Mouse (Mus musculus) adipose tissue, adult 10 weeks (tissue): ENCODE data around the gene Oog2. TPM values are rescaled to one million over a fixed set of nuclear protein-coding genes. Genes with fewer than 3 reads are reported as not detected.

Source experiments
- polyA plus RNA-seq: library from polyadenylated mRNA; stranded (reverse); fragments of 350-450 nt; fragmentation: Illumina TruSeq; extraction: RNeasy Lipid Tissue Mini Kit (QIAGEN cat#74804); gene quantifications from one replicate; pipeline ENCODE4 v1.2.3, GENCODE M21; 2014; ENCODE audit warnings: low read depth, low replicate concordance

The Oog2 gene
- polyA plus RNA-seq, result not detected

DNA sequence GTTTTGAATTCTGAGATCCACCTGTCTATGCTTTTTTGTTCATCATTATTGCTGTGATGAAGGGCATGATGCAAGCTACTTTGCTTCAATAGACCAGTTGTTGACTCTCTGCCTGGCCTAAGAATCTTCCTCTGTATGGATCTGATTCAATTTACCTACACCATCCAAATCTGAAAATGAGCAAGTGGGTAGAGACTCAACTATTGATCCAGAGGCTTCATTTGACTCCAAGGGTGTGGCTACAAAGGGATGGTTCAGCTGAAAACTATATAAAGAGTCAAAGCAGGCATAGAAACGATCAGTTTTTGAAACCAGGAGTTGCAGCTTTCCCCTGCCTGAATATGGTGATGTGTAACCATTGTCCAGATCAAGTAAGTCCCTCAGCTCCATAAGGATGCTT is at the start of gene Oog2:
Oog2 (plus strand) TSS at position 301 of the 400 bp plus-strand sequence.

DNA sequence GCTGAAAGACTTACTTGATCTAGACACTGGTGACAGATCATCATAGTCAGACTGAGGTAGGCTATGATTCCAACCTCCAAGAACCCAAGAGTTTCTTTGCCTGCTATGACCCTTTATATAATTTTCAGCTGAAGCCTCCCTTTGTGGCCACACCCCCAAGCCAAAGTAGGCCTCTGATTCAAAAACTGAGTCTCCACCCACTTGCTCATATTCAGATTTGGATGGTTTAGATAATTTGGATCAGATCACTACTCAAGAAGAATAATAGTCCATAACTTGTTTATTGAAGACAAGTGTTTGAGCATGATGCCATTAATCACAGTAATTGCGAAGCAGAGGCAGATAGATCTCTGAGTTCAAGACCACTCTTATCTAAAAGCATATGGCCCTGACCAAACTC is 28.0 kb upstream of the Oog2 start, which contains the start of gene Oog3:
Oog3 (minus strand) TSS at position 101 of the 400 bp plus-strand sequence.

DNA sequence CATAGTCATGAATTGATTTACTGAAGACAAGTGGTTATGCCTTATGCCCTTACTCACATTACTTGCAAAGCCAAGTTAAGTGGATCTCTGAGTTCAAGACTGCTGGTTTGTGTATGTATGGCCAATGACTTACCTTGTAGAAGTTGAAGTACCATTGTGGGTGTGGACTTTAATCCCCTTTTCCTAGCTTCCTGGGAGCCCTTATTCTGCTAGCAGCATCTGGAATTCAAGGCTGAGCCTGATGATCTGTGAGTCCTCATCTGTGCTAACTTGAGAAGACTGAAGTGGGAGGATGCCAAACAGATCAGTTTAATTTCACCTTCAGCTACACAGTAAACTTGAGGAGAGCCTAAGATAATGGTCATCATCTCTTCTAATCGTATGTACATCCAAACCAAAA is 22.7 kb downstream of the Oog2 start, which contains the start of gene C87977:
C87977 (minus strand) TSS at position 101 of the 400 bp plus-strand sequence.

Other genes starting within 250 kb of the Oog2 start
- gene Pramef25, start 239.7 kb upstream of the Oog2 start, polyA plus RNA-seq, result not detected
- not detected for gene Gm13101, start 223.8 kb upstream of the Oog2 start, polyA plus RNA-seq
- gene Pramef17, start 196.3 kb upstream of the Oog2 start, polyA plus RNA-seq, result not detected
- gene Pramel4, start 131.6 kb upstream of the Oog2 start, polyA plus RNA-seq, result not detected
- gene Gm13102, start 84.2 kb upstream of the Oog2 start, polyA plus RNA-seq, result not detected
- not detected for gene Oog3, start 28.1 kb upstream of the Oog2 start, polyA plus RNA-seq
- gene C87977, start 22.6 kb downstream of the Oog2 start, polyA plus RNA-seq, result not detected
- not detected for gene Pramel5, start 89.8 kb downstream of the Oog2 start, polyA plus RNA-seq
- not detected for gene Gm13128, start 139.5 kb downstream of the Oog2 start, polyA plus RNA-seq
- gene Gm13119, start 167.2 kb downstream of the Oog2 start, polyA plus RNA-seq, result not detected
- gene Pramef20, start 187.2 kb downstream of the Oog2 start, polyA plus RNA-seq, result not detected
- gene Pramef12, start 217.7 kb downstream of the Oog2 start, polyA plus RNA-seq, result 7.7 TPM
- gene 1700012P22Rik, start 248.1 kb downstream of the Oog2 start, polyA plus RNA-seq, result 1.5 TPM